Mouse (Mus musculus) cerebellum, adult 2 months (tissue): ENCODE results near the gene Oprd1. TPM values are rescaled to one million over a fixed set of nuclear protein-coding genes. Genes with fewer than 3 reads are reported as not detected.

Experiments used
- DNase-seq, 2 experiments: peaks; one replicate each; pipeline ENCODE4 v3.0.0; 2021
- H3K27ac ChIP-seq: fragments of 200-500 bp; 2 replicates; pipeline ENCODE4 v1.5.1; 2012; ENCODE audit warnings: low read length, control low read depth, inconsistent platforms; ENCODE audit not compliant: insufficient read depth
- H3K27me3 ChIP-seq: fragments of 200-500 bp; 2 replicates; pipeline ENCODE4 v1.6.1; 2012; ENCODE audit warnings: inconsistent platforms, mild to moderate bottlenecking, low read length, moderate library complexity; ENCODE audit not compliant: control insufficient read depth, insufficient read depth
- H3K4me1 ChIP-seq: fragments of 200-500 bp; 2 replicates; pipeline ENCODE4 v1.6.1; 2011; ENCODE audit warnings: low read length; ENCODE audit not compliant: control insufficient read depth, insufficient read depth
- H3K4me3 ChIP-seq: fragments of 200-500 bp; replicated peaks from 2 replicates; pipeline ENCODE3; 2011; ENCODE audit warnings: mild to moderate bottlenecking, low read depth, low read length, control low read depth; ENCODE audit not compliant: insufficient read depth
- CTCF ChIP-seq: fragments of 200-500 bp; IDR thresholded peaks from 2 replicates; pipeline ENCODE4 v1.5.1; 2011; ENCODE audit warnings: low read depth, mild to moderate bottlenecking, control low read depth, low read length, moderate library complexity, borderline replicate concordance; ENCODE audit not compliant: insufficient read depth
- POLR2A ChIP-seq: fragments of 200-500 bp; IDR thresholded peaks from 2 replicates; pipeline ENCODE4 v1.6.1; 2011; ENCODE audit warnings: low read length, control low read depth, borderline replicate concordance; ENCODE audit not compliant: insufficient read depth
- WGBS: fragments of 180-500 bp; shearing (Covaris S2); methylation state at CpG from one replicate; pipeline ENCODE4 v1.1.7; 2018; 5-methylcytosine and 5-hydroxymethylcytosine counted together
- polyA plus RNA-seq: library from polyadenylated mRNA; depleted of rRNA; stranded (reverse); fragments of >200 nt; gene quantifications from 2 replicates; pipeline ENCODE4 v1.2.3, GENCODE M21; 2012

Oprd1 gene
- polyA plus RNA-seq, 1 experiment: 3.0 TPM

DNA sequence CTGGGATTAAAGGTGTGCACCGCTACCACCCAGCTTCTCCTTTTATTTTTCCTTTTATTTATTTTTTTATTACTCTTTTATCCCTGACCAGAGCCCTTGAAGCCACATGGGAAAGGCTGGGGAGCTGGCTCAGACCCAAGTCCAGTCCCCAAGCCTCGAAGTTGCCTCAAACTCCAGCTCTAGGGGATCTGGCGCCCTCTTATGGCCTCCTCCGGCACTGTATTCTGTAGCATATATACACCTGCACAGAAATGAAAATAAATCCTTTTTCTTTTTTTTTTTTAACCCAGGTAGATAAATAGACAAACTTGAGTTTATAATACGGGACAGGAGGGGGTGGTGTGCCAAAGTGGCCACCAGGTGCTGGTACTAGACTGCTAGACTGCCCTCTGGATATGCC, 22.6 kb downstream of the Oprd1 start:
- no peak for DNase-seq

DNA sequence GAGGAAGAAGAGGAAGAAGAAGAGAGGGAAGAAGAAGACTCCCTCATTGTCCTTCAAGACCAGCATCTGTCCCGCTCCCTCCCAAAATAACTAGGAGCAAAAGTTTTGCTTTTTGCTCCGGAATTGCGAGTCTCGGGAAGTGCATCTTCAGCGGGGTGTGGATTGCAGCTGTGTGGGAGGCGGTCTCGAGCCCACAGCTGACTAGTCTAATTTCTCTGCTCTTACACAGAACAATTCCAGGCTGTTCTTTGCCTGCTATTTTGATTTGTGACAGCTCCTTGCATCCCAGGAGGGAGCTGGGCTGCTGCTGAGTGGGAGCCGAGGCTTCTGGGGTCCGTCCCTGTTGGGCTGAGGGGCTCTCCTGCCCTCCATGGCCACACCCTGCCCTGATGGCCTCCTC, 24.7 kb downstream of the Oprd1 start:
- 52% methylated on average over 9 of the region's 9 CpGs for WGBS
- Histone ChIP-seq H3K4me1 (no peaks in the 10 kb centered on the region), H3K27me3 (no peaks in the 10 kb centered on the region), H3K27ac (no peak overlapping the region), H3K4me3 (no peak overlapping the region)
- TF ChIP-seq POLR2A (no peak), CTCF (no peak)
- no peak for DNase-seq

More for the DNA sequence above, 22.6 kb downstream of the Oprd1 start:
- WGBS: 69% methylated on average over 5 of the region's 5 CpGs
- no peak overlapping the region for H3K4me3 ChIP-seq
- H3K4me1 ChIP-seq: no peaks in the 10 kb centered on the region
- no peaks in the 10 kb centered on the region for H3K27me3 ChIP-seq
- no peak overlapping the region for H3K27ac ChIP-seq
- TF ChIP-seq POLR2A: no peak
- TF ChIP-seq CTCF: no peak

DNA sequence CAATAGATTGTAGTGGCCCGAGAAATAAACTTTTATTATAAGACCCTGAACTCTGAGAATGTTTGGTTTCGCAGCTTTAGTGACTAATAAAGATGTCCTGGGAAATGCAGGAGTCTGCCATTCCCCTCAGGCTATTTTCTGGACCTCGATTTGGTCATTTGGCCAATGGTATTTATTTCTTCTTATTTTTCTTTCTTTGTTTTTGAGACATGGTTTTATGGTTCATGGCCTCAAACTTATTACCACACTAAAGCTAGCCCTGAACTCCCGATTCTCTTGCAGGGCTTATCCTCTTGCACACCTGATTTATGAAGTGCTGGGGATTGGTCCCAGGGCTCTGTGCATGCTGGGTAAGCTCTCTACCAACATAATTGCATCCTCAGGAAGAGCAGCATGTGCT, 28.0 kb downstream of the Oprd1 start:
- no peak overlapping the region for H3K4me3 ChIP-seq
- WGBS: 87% methylated on average over 4 of the region's 4 CpGs
- no peaks in the 10 kb centered on the region for H3K27me3 ChIP-seq
- no peak overlapping the region for H3K27ac ChIP-seq
- no peaks in the 10 kb centered on the region for H3K4me1 ChIP-seq
- TF ChIP-seq POLR2A (no peak), CTCF (no peak)
- no peak for DNase-seq

DNA sequence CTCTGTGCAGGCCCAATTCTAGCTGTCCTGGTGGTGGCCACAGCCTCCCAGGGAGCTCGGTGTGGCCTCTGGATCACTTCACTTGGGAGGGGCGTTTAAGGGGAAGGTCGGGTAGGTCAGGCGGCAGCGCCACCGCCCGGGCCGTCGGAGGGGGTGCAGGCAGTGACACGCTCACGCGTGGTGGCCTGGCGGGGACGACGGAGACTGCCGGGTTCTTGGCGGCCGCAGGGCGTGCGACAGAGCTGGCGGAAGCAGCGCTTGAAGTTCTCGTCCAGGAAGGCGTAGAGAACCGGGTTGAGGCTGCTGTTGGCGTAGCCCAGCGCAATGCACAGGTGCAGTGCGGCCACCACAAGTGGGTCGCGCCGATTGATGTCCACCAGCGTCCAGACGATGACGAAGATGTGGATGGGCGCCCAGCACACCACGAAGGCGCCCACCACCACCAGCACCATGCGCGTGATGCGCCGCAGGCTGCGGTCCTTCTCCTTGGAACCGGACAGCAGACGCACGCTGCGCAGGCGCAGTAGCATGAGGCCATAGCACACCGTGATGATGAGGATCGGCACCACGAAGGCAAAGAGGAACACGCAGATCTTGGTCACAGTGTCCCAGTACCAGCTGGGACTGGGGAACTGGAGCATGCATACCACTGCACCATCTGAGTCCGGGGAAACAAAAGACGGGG, 30.7 kb downstream of the Oprd1 start:
- peak; percentile 14 to 23 for DNase-seq
- WGBS: 33% methylated on average over 53 of the region's 53 CpGs
- Histone ChIP-seq H3K27ac (no peak overlapping the region), H3K4me3 (peak overlapping the region; percentile 9), H3K4me1 (no peaks in the 10 kb centered on the region), H3K27me3 (no peaks in the 10 kb centered on the region)
- no peak for TF ChIP-seq CTCF
- TF ChIP-seq POLR2A: no peak

DNA sequence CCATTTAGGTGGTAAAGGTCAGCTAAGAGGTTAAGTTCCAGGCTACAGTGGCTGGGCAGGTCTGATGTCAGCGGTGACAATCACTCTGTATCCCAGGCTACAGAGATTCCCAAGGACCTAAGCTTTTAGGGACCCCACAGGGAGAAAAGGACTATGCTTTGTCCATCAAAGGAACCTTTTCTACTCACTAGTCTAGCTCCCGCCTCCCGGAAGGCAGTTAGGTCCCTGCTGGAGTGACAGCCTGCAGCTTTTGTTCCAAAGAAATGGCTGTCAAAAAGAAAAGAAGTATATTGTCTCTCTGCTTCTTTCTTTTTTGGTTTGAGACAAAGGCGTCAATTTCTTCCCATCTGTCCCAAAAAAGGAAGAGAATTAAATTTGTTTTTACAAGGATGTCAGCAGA, 33.1 kb downstream of the Oprd1 start:
- Histone ChIP-seq H3K27me3 (no peaks in the 10 kb centered on the region), H3K4me1 (no peaks in the 10 kb centered on the region), H3K4me3 (no peak overlapping the region), H3K27ac (no peak overlapping the region)
- 50% methylated on average over 4 of the region's 4 CpGs for WGBS
- no peak for DNase-seq
- TF ChIP-seq CTCF (no peak), POLR2A (no peak)

DNA sequence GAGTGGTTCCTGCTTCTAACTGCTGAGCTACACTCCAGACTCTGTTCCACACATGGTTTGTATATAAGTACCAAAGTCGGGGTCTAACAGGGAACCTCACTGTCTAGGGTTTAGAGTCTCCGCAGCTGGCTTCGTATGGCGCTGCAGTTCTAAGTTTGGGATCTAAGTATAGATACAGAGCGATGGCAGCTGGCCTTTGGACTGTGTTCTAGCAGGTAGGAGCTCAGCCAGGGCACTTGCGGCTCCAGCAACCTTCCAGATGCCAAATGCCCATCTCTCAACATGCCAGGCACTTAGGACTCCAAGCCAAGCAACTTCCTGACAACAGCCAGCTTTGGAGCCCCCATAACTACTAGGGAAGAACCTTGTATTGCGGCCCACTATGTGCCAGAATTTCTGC, 36.1 kb downstream of the Oprd1 start:
- DNase-seq: no peak
- 68% methylated on average over 7 of the region's 7 CpGs for WGBS
- no peak overlapping the region for H3K4me3 ChIP-seq
- no peaks in the 10 kb centered on the region for H3K27me3 ChIP-seq
- H3K4me1 ChIP-seq: no peaks in the 10 kb centered on the region
- H3K27ac ChIP-seq: no peak overlapping the region
- TF ChIP-seq POLR2A (no peak), CTCF (no peak)

DNA sequence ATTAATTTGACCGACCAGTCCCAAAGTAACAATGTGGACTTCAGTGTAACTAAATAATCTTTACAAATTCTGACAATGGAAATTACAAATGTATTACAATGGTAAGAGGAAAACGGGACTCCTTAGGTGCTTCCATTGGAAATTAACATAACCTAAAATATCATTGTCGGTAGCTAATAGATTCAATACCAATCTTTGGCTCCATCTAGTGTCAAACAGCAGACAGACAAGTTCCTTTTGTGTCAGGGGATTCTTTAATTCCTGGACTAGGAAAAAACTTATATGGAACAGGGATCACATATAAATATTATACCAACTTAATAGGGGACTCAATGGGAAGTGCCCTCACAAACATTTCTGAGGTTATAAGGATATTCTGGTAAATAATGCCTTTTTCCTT, 43.1 kb downstream of the Oprd1 start:
- Histone ChIP-seq H3K27ac (no peak overlapping the region), H3K4me1 (no peaks in the 10 kb centered on the region), H3K27me3 (no peaks in the 10 kb centered on the region), H3K4me3 (no peak overlapping the region)
- DNase-seq: peak in 1 of 2 experiments; percentile 6
- WGBS: 37% methylated on average over 3 of the region's 3 CpGs
- TF ChIP-seq POLR2A: no peak
- TF ChIP-seq CTCF: peak; percentile 33; the same call in 1 of the 2 replicates

DNA sequence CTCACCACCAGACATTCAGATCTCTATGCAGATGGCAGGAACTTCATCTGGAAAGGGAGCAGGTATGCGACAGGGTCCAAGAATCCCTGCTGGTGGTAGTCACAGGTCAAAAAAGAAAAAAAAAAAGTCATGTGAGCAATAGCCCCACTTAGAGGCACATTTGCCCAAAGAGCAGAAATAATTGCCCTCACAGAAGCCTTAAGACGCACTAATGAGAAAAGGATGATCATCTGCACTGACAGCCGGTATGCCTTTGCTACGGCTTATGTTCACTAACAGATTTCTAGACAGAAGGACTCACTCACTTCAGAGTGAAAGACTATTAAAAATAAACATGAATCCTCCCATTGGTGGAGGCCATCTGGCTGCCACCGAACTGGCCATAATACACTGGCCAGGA, 44.7 kb downstream of the Oprd1 start:
- no peak for TF ChIP-seq CTCF
- no peak for TF ChIP-seq POLR2A
- Histone ChIP-seq H3K27ac (no peak overlapping the region), H3K4me3 (no peak overlapping the region), H3K4me1 (no peaks in the 10 kb centered on the region), H3K27me3 (no peaks in the 10 kb centered on the region)
- DNase-seq: peak in 1 of 2 experiments; percentile 9
- WGBS: 51% methylated on average over 5 of the region's 5 CpGs
